Mouse (Mus musculus): ENCODE measurements at regions not wholly inside any gene's neighbourhood (a gene's known extent, or its start where the extent isn't known, plus 50 kb on each side); places are given as distances from the start of the nearest gene placed in this dataset.
A peak's percentile ranks its signal among the peaks of the same experiment; 100 is the strongest.

GRCm38 (mm10) chr12:109881108-109881507 lies 281.0 kb upstream of the Rtl1 start:
- DNase-seq (ENCODE audit: low spot score in 2 of 2): no peak

DNA sequence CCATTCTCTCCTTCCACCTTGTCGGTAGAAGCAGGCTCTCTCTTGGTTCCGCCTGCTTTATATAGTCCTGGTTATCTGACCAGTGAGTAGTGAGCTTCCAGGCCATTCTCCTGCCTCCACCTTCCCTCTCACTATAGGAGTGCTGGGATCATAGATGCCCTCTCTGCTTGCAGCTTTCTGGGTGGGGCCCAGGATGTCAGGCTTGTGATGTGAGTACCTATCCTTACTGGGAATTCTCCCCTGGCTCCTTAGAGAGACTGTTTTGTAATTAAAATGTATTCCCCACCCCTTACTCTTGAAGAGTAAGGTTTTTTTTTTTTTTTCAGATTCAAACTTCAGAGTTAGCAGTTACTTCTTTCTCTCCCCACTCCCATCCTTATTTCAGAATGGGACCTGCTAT lies 291.1 kb upstream of the Rtl1 start:
- no peak for DNase-seq (ENCODE audit: low spot score in 2 of 2)

DNA sequence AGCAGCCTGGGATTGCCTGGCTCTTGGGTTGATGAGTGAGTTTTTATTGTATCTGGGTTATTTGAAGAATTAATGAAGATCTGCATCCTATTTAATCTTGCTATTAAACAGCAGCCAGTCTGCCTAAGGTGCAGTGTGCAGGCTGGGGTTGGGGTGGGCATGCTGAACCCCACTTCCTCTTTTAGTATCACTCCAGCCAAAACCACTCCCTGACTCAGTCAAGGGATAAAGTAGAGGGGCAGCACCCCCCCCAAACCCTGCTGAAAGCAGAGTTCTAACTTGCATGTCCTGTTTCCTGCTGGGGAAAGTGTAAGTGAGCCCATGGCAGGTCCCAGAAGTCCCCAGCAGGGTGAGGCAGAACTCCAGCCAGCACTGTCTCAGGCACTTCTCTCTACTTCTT lies 292.7 kb upstream of the Rtl1 start:
- no peak for DNase-seq (ENCODE audit: low spot score in 2 of 2)

DNA sequence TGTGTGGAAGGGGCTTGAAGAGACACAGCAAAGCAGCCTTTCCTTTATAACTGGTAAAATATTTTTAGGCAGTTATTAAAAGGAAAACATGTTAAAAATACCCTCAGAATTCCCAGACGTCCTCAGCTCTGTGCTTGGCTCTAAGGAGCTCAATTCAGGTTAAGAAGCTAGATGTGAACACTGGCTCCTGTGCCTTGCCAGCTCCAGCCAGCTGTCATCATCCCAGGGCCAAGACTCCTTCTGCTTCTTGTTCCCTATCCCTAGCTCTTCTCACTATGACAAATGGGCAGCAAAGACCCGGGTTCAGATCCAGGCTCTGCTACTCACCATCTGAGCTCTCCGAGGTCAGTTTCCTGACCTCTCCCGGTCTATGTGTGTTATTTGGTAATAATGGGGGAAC lies 293.5 kb upstream of the Rtl1 start:
- DNase-seq (ENCODE audit: low spot score in 2 of 2): peak; percentile 37 to 56

GRCm38 (mm10) chr12:109895389-109895788 lies 295.3 kb upstream of the Rtl1 start:
- DNase-seq (ENCODE audit: low spot score in 2 of 2): no peak

GRCm38 (mm10) chr12:109896397-109896796 lies 296.3 kb upstream of the Rtl1 start:
- DNase-seq (ENCODE audit: low spot score in 2 of 2): no peak

DNA sequence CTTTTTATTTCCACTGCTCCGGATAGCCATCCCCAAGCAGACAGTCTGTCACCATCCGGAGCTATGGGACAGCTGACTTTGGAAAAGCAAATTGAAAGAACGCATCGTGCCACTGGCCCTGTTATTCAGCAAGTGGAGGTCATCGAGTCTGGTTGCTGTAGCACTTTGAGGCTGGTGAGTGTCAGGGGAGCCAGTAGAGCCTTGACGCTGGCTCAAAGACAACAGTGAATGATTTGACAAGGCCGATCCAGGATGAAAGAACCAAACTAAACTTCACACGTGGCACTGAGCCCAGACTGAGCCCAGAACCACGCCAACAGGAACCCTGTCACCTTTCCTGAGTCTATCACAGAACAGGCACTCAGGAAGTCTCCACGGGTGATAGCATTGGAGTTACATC lies 296.8 kb upstream of the Rtl1 start:
- DNase-seq (ENCODE audit: low spot score in 2 of 2): no peak

- DNase-seq (ENCODE audit: low spot score in 2 of 2): no peak
Observed at GRCm38 (mm10) chr12:109897861-109898385, 297.8 kb upstream of the Rtl1 start.

DNA sequence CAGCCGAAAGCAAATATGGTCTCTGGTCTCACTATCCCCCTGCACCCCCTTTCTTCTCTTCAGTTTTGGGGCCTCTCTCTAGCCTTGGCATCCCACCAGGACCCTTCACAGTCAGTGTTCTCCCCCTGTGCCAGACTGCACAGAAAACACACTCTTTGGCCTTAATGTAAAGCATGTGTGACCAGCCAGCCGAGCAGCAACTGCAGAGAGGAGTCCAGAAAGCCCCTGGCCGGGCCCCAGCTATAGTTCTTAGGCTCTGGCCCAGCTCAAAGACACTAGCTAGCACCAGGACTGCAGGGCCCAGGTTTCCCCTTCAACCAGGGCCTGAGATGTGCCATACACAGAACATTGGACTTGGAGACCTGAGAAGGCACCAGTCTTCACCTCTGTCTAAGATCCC lies 299.3 kb upstream of the Rtl1 start:
- no peak for DNase-seq (ENCODE audit: low spot score in 2 of 2)

DNA sequence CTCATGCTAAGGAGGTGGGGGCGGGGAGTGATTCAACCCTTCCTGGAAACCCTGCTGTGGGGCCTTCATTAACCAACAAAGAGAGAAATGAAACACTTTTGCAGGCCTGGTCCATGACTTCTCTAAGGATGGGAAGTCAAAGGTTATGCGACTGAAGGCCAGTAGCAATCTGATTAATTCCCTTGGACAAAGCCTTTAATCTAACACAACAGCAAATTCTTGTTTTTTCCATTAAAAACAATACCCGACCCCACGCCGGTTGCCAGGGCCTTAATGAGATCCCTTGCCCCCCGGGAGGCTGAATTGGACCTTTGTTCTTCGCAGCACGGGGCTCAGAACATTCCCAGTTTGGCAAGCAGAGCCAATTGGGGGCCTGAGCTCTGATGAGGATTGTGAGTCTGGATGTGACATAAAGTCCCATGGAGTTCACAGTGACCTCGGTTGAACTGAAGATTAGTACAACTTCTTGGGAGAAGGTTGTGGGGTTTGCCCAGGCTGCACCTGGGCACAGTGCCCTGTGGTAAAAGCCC lies 310.9 kb upstream of the Rtl1 start:
- peak; percentile 35 to 45 for DNase-seq (ENCODE audit: low spot score in 2 of 2)

GRCm38 (mm10) chr12:109911506-109911905 lies 311.4 kb upstream of the Rtl1 start:
- DNase-seq (ENCODE audit: low spot score in 2 of 2): no peak

DNA sequence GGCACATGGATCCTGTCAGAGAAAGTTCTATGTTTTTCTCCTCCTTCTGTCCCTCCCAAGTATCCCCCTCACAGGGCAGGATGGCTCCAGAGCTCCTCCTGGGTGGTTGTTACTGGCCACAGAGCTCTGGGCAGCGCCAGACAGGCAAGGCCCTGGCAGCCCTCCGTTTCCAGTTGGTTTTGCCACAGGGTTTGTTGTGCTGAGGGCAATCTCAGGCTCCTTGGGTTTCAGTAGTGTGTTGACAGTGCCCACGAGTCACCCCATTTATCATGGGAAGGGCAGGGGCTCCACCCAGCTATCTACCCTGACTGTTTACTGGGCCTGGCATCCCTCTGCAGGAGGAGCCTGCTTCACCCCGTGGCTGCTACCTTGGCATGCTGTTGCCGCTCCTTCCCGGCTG lies 317.6 kb upstream of the Rtl1 start:
- no peak for DNase-seq (ENCODE audit: low spot score in 2 of 2)

- no peak for DNase-seq (ENCODE audit: low spot score in 2 of 2)
Observed at GRCm38 (mm10) chr12:109918901-109919300, 318.8 kb upstream of the Rtl1 start.

DNA sequence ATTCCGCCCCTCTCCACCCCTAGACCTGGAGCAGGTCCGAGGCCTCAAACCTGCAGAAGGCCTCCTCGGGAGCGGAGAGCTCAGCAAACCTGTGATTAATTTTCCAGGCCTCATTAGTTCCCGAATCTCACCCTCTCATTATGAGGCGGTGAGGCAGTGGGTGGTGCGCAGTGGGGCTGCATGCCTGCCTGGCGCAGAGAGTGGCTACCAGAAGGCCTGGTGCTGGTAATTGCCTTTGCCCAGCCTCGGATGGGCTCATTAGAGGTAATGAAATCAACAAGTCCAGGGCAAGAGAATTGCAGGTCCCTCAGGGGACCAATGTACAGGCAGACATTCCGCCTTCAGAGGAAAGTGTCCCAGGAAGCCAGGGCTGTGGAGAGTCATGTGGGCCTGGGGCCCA lies 322.0 kb upstream of the Rtl1 start:
- DNase-seq (ENCODE audit: low spot score in 2 of 2): no peak

GRCm38 (mm10) chr12:109925866-109926265 lies 325.7 kb upstream of the Rtl1 start:
- no peak for DNase-seq (ENCODE audit: low spot score in 2 of 2)

DNA sequence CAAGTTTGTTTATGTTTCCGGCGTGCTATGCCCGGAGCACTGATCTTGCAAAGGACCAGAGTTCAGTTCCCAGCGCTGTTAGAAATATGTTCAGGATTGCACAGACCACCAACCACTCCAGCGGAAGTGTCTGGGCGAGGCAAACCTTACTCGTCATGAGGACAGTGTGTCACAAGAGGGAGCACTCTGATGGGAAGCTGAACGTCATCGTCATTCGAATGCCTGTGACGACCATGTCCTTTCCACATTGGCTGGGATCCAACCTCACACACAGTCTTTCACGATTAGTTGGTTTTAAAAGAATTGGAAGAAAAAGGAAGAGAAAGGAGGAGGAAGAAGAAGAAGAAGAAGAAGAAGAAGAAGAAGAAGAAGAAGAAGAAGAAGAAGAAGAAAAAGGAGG lies 326.5 kb upstream of the Rtl1 start:
- DNase-seq (ENCODE audit: low spot score in 2 of 2): no peak

- no peak for DNase-seq (ENCODE audit: low spot score in 2 of 2)
Observed at GRCm38 (mm10) chr12:109946179-109946578, 332.7 kb upstream of the Dio3 start.

GRCm38 (mm10) chr12:109946936-109947335 lies 331.9 kb upstream of the Dio3 start:
- no peak for DNase-seq (ENCODE audit: low spot score in 2 of 2)

GRCm38 (mm10) chr12:109947886-109948433 lies 330.9 kb upstream of the Dio3 start:
- DNase-seq (ENCODE audit: low spot score in 2 of 2): no peak

GRCm38 (mm10) chr12:109948434-109948984 lies 330.4 kb upstream of the Dio3 start:
- no peak for DNase-seq (ENCODE audit: low spot score in 2 of 2)

DNA sequence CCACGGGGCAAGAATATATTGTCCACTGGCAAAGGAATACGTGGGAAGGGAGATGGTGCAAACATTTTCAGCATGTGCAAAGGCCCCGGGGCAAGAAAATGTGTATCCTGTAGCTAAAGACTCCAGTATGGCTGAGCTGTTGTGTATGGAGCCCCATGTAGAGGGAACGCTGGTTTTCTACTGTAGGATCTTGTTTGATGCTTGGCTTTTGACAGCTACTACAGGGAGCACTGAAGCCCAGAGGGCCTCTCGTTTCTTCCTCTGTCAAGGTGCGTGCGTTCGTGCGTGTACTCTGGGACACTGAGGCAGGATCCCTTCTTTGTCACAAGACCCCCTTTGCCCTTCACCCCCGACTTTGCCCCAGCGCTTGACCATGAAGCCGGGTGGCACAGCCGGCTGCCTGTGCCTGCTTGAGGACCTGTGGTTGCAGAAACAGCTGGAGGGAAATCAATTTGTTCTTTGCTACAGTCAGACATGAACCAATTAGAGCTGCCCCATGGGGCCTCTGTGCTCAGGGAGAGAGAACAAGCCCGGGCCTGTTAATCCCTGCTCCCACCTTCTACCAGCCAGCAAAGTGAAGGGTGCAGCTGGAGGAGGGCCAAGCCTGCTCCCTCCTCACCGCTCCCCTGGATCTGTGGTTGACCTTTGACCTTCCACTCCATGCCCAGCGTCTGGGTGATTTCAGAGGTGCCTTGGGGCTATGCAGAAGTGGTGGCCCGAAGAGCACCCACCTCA lies 329.5 kb upstream of the Dio3 start:
- DNase-seq (ENCODE audit: low spot score in 2 of 2): no peak

- DNase-seq (ENCODE audit: low spot score in 2 of 2): no peak
Observed at GRCm38 (mm10) chr12:109950632-109951031, 328.2 kb upstream of the Dio3 start.

- no peak for DNase-seq (ENCODE audit: low spot score in 2 of 2)
Observed at GRCm38 (mm10) chr12:109951473-109951872, 327.4 kb upstream of the Dio3 start.

Data from right cerebral cortex, postnatal 10 days (tissue).